Mouse (Mus musculus): ENCODE results near the gene Ptprj.

- TF ChIP-seq CTCF (IDR thresholded peaks at IDR 0.05) (no peak), EP300 (IDR thresholded peaks at IDR 0.05) (no peak)
These were observed 101.9 kb downstream of the Ptprj start for GRCm38 (mm10) chr2:90478531-90478930.

Data from lung, postnatal 0 days (tissue).